Mouse (Mus musculus) v-Abl transformed pro-B cells (cell line): Measurements from ENCODE around the gene Polr3c.

Experiments
- in situ Hi-C, 2 experiments: fragments of 400-800 bp; cut with MboI; formaldehyde crosslinking; loops; one replicate each; pipeline ENCODE4 v1.15.1; 2025; ENCODE audit not compliant: unreplicated experiment in 2 of 2

The Polr3c gene

GRCm38 (mm10) chr3:96680269-96680956 lies 47.0 kb downstream of the Polr3c start:
- in situ Hi-C loops = no loop called here

GRCm38 (mm10) chr3:96679159-96679674 lies 48.2 kb downstream of the Polr3c start:
- in situ Hi-C loops = no loop called here

GRCm38 (mm10) chr3:96678456-96678855 lies 49.0 kb downstream of the Polr3c start:
- in situ Hi-C loops = no loop called here

GRCm38 (mm10) chr3:96675690-96676089 lies 51.7 kb downstream of the Polr3c start:
- in situ Hi-C loops = no loop called here

GRCm38 (mm10) chr3:96675171-96675570 lies 52.3 kb downstream of the Polr3c start:
- in situ Hi-C loops = no loop called here

- in situ Hi-C loops = no loop called here
Measured at GRCm38 (mm10) chr3:96674442-96674841, 53.0 kb downstream of the Polr3c start.

GRCm38 (mm10) chr3:96673514-96673913 lies 53.9 kb downstream of the Polr3c start:
- in situ Hi-C loops = no loop called here

GRCm38 (mm10) chr3:96671519-96671918 lies 55.9 kb downstream of the Polr3c start:
- in situ Hi-C loops = no loop called here

- in situ Hi-C loops = loop anchor here in 1 of 2 experiments (5.0 kb wide), 1 partner anchor 32 kb away; no protein-coding TSS in a partner anchor
Measured at GRCm38 (mm10) chr3:96669727-96670468, 57.5 kb downstream of the Polr3c start, which contains the start of gene Ankrd35. TSS of gene Ankrd35 (plus strand) at chr3:96670131.

- in situ Hi-C loops = loop anchor here in 1 of 2 experiments (5.0 kb wide), 1 partner anchor 34 kb away; no protein-coding TSS in a partner anchor
Measured at GRCm38 (mm10) chr3:96668424-96669067, 58.9 kb downstream of the Polr3c start.

- in situ Hi-C loops = loop anchor here in 1 of 2 experiments (5.0 kb wide), 1 partner anchor 35 kb away; no protein-coding TSS in a partner anchor
Measured at GRCm38 (mm10) chr3:96667316-96667715, 60.1 kb downstream of the Polr3c start.

- in situ Hi-C loops = loop anchor here in 1 of 2 experiments (5.0 kb wide), 1 partner anchor 35 kb away; no protein-coding TSS in a partner anchor
Measured at GRCm38 (mm10) chr3:96666916-96667315, 60.5 kb downstream of the Polr3c start.

GRCm38 (mm10) chr3:96665732-96666363 lies 61.6 kb downstream of the Polr3c start:
- in situ Hi-C loops = loop anchor here in 1 of 2 experiments (5.0 kb wide), 1 partner anchor 36 kb away; no protein-coding TSS in a partner anchor

- in situ Hi-C loops = no loop called here
Measured at GRCm38 (mm10) chr3:96663432-96664239, 63.8 kb downstream of the Polr3c start.

- in situ Hi-C loops = no loop called here
Measured at GRCm38 (mm10) chr3:96662731-96663316, 64.6 kb downstream of the Polr3c start.
